Mouse (Mus musculus) kidney, embryonic 15.5 days (tissue): ENCODE measurements at regions not wholly inside any gene's neighbourhood (a gene's known extent, or its start where the extent isn't known, plus 50 kb on each side); places are given as distances from the start of the nearest gene placed in this dataset.

ENCODE experiments used
- ATAC-seq: fragments of 200-750 bp; cut with Nextera tagmentation; replicated peaks from 2 replicates; pipeline ENCODE4 v1.8.0; 2017; ENCODE audit warnings: moderate TSS enrichment; ENCODE audit not compliant: low FRiP score
- H3K27ac ChIP-seq: fragments of 300-500 bp; sonication (generic); 2 replicates; pipeline ENCODE4 v1.5.1; 2015; ENCODE audit warnings: mild to moderate bottlenecking, inconsistent platforms
- H3K27me3 ChIP-seq: fragments of 300-500 bp; sonication (generic); 2 replicates; pipeline ENCODE4 v1.6.1; 2015; ENCODE audit warnings: inconsistent platforms
- H3K36me3 ChIP-seq: fragments of 300-500 bp; sonication (generic); 2 replicates; pipeline ENCODE4 v1.6.1; 2015; ENCODE audit warnings: inconsistent platforms
- H3K4me1 ChIP-seq: fragments of 300-500 bp; sonication (generic); 2 replicates; pipeline ENCODE4 v1.6.1; 2015; ENCODE audit warnings: inconsistent platforms
- H3K4me2 ChIP-seq: fragments of 300-500 bp; sonication (generic); 2 replicates; pipeline ENCODE4 v1.6.1; 2015; ENCODE audit warnings: moderate library complexity, mild to moderate bottlenecking, inconsistent platforms
- H3K4me3 ChIP-seq: fragments of 300-500 bp; sonication (generic); replicated peaks from 2 replicates; pipeline ENCODE4 v1.5.1; 2015; ENCODE audit warnings: mild to moderate bottlenecking, inconsistent platforms
- H3K9ac ChIP-seq: fragments of 300-500 bp; sonication (generic); 2 replicates; pipeline ENCODE4 v1.6.1; 2015; ENCODE audit warnings: mild to moderate bottlenecking, inconsistent platforms
- H3K9me3 ChIP-seq: fragments of 300-500 bp; sonication (generic); replicated peaks from 2 replicates; pipeline ENCODE4 v1.6.1; 2016; ENCODE audit warnings: inconsistent platforms
- WGBS: fragments of 180-500 bp; shearing (Covaris S2); methylation state at CpG from one replicate; pipeline ENCODE4 v1.1.7; 2015; ENCODE audit warnings: mixed read lengths; 5-methylcytosine and 5-hydroxymethylcytosine counted together

DNA sequence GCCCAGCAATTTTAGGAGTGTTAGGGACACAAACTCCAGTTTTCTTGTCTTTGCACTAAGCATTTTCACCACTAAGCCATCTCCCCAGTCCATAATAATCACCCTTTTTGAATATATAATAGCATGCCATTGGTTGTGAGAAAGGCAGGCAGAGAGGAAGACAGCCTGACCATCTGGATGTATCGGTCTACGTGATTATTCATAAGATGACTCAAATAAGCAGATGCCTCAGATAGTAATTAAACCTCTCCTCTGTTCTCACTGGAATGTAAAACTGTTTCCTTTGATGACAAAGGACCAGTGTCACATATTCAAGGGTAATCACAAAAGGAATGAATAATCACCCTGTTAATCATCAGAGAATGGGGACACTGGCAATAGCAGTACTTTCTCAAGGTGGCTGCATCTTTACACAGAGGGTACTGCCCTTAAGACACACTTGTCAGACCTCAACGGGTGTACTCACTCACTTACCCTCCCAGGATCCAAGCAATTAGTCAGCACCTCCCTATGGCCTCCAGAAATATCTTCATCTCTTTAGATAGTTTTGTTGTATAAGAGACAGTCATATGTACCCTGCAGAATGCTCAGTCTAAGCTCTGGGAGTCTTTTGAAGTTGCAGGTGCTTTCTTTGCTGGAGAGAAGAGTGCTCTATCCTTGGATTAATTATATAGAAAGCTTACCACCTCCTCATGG is 826.0 kb upstream of the Ddx18 start:
- no peak overlapping the region for H3K4me2 ChIP-seq
- ATAC-seq: no peak
- no peaks in the 10 kb centered on the region for H3K9me3 ChIP-seq
- no peaks in the 10 kb centered on the region for H3K36me3 ChIP-seq
- H3K9ac ChIP-seq: no peak overlapping the region
- no peak overlapping the region for H3K4me3 ChIP-seq
- no peaks in the 10 kb centered on the region for H3K27me3 ChIP-seq
- H3K27ac ChIP-seq: no peak overlapping the region
- no peaks in the 10 kb centered on the region for H3K4me1 ChIP-seq
- WGBS: 63% methylated on average over 3 of the region's 3 CpGs

DNA sequence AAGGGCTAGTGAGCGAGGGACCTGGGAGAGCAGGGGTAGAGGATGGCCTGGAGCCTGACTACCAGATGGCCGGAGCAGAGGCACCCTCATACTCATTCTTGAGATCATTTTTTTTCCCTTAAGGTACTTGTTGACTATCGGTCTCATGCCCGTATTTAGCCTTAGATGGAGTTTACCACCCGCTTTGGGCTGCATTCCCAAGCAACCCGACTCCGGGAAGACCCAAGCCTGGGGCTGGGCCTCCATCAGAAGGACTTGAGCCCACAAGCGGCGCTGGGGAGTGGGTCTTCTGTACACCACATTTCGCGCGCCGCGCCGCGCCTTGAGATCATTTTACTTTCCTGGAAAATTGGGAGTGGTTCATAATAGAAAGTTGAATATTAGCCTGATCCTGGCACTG is 789.2 kb upstream of the Ddx18 start:
- H3K9me3 ChIP-seq: 0 out of 2 replicates have a peak, but pooled peaks cover 3% of the 10 kb centered on the region
- H3K4me1 ChIP-seq: no peaks in the 10 kb centered on the region
- H3K27me3 ChIP-seq: no peaks in the 10 kb centered on the region
- WGBS: 85% methylated on average over 16 of the region's 16 CpGs
- no peak overlapping the region for H3K4me2 ChIP-seq
- ATAC-seq: peak; percentile 92
- H3K36me3 ChIP-seq: no peaks in the 10 kb centered on the region
- H3K9ac ChIP-seq: no peak overlapping the region
- no peak overlapping the region for H3K4me3 ChIP-seq
- no peak overlapping the region for H3K27ac ChIP-seq

DNA sequence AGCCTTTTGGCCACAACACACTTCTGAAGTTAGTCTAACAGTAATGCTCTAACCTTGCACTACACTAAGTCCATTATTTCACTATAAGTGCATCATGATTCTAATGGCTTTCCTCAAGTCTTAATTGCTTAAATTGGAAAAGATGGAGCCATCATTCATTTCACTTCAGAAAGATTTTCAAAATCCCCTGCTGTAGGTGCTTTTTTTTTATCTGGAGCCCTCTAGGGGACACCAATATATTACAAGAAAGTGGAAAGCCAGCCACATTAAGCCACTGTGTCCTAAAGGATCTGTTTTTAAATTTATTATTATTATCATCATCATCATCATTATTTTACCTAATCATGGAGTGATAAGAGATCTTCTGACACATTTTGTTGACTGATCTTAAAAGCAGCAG is 783.7 kb upstream of the Ddx18 start:
- no peaks in the 10 kb centered on the region for H3K27me3 ChIP-seq
- no peak overlapping the region for H3K9ac ChIP-seq
- no peaks in the 10 kb centered on the region for H3K4me1 ChIP-seq
- no peak overlapping the region for H3K27ac ChIP-seq
- no peak for ATAC-seq
- H3K9me3 ChIP-seq: no peaks in the 10 kb centered on the region
- no peak overlapping the region for H3K4me2 ChIP-seq
- no peak overlapping the region for H3K4me3 ChIP-seq
- H3K36me3 ChIP-seq: no peaks in the 10 kb centered on the region

DNA sequence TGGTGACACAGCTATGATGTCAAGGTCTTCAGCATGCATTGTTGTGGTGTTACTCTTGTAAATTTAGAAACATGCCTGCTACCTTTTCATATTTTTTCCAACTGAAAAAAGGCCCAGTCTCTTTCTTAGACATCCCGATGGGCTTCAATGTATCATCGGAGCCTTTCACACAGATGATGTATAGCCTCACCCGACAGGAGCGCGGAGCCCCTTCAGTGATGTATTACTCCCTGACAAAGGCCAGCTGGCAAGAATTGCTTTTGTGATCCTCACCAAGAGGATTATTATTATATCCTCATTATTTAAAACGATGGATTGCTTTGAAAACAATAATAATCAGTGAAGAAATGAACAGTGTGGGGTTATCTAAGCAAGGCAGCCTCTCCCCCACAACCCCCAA is 765.5 kb upstream of the Ddx18 start:
- Histone ChIP-seq H3K27ac (no peak overlapping the region), H3K4me3 (no peak overlapping the region), H3K36me3 (no peaks in the 10 kb centered on the region), H3K4me1 (no peaks in the 10 kb centered on the region), H3K9ac (no peak overlapping the region), H3K27me3 (no peaks in the 10 kb centered on the region), H3K4me2 (no peak overlapping the region), H3K9me3 (no peaks in the 10 kb centered on the region)
- 0 out of 2 replicates have a peak, but pooled peaks have one; percentile 25 for ATAC-seq
- 28% methylated on average over 6 of the region's 6 CpGs for WGBS

DNA sequence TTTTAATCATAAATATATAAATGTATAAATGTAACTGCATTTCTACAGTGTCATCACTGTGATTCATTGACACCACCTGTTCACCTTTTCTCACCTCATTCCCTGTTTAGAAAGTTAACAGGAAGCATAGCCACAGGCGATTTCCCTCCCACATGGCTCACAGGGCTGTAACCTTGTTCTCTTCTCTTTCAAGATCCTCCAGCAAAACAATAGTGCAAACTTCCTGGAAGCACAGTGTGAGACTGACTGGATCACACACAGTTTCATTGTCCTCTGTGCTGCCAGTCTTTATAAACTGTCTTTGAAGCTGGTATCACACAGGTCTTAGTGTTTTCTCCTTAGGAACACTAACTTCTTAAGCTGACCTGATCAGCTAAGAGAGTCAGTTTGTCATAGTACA is 760.5 kb upstream of the Ddx18 start:
- no peaks in the 10 kb centered on the region for H3K4me1 ChIP-seq
- H3K27ac ChIP-seq: no peak overlapping the region
- H3K9ac ChIP-seq: no peak overlapping the region
- no peak overlapping the region for H3K4me2 ChIP-seq
- no peak overlapping the region for H3K4me3 ChIP-seq
- no peaks in the 10 kb centered on the region for H3K27me3 ChIP-seq
- no peaks in the 10 kb centered on the region for H3K36me3 ChIP-seq
- H3K9me3 ChIP-seq: no peaks in the 10 kb centered on the region
- ATAC-seq: no peak
- WGBS: 19% methylated on average over 1 of the region's 1 CpGs
